Mouse (Mus musculus) heart, embryonic 12.5 days (tissue): ENCODE measurements around the gene Gm20388. TPM values are rescaled to one million over a fixed set of nuclear protein-coding genes. Genes with fewer than 3 reads are reported as not detected.

ENCODE experiments used
- ATAC-seq: fragments of 200-750 bp; cut with Nextera tagmentation; 2 replicates; pipeline ENCODE4 v1.8.0; 2017; ENCODE audit warnings: moderate TSS enrichment, moderate library complexity; ENCODE audit not compliant: insufficient number of reproducible peaks, low FRiP score
- H3K27ac ChIP-seq: fragments of 300-500 bp; sonication (generic); 2 replicates; pipeline ENCODE4 v1.5.1; 2016; ENCODE audit warnings: mild to moderate bottlenecking, moderate library complexity; ENCODE audit not compliant: poor library complexity, severe bottlenecking
- H3K27me3 ChIP-seq: fragments of 300-500 bp; sonication (generic); replicated peaks from 2 replicates; pipeline ENCODE4 v1.6.1; 2016; ENCODE audit warnings: mild to moderate bottlenecking, moderate library complexity
- H3K36me3 ChIP-seq: fragments of 300-500 bp; sonication (generic); 2 replicates; pipeline ENCODE4 v1.6.1; 2016; ENCODE audit warnings: mild to moderate bottlenecking, moderate library complexity
- H3K4me1 ChIP-seq: fragments of 300-500 bp; sonication (generic); replicated peaks from 2 replicates; pipeline ENCODE4 v1.6.1; 2016; ENCODE audit warnings: mild to moderate bottlenecking
- H3K4me2 ChIP-seq: fragments of 300-500 bp; sonication (generic); 2 replicates; pipeline ENCODE4 v1.6.1; 2016; ENCODE audit warnings: mild to moderate bottlenecking, moderate library complexity
- H3K4me3 ChIP-seq: fragments of 300-500 bp; sonication (generic); 2 replicates; pipeline ENCODE4 v1.5.1; 2016; ENCODE audit warnings: mild to moderate bottlenecking
- H3K9ac ChIP-seq: fragments of 300-500 bp; sonication (generic); 2 replicates; pipeline ENCODE4 v1.6.1; 2016; ENCODE audit warnings: mild to moderate bottlenecking, moderate library complexity
- H3K9me3 ChIP-seq: fragments of 300-500 bp; sonication (generic); replicated peaks from 2 replicates; pipeline ENCODE4 v1.6.1; 2016; ENCODE audit warnings: mild to moderate bottlenecking, moderate library complexity
- WGBS: fragments of 180-500 bp; shearing (Covaris S2); methylation state at CpG from one replicate; pipeline ENCODE4 v1.1.7; 2016; 5-methylcytosine and 5-hydroxymethylcytosine counted together
- polyA plus RNA-seq: library from polyadenylated mRNA; unstranded; fragments of >200 nt; fragmentation: Nextera tagmentation; extraction: Ambion mirVana; gene quantifications from 2 replicates; pipeline ENCODE4 v1.2.1, GENCODE M21; 2016

Gene Gm20388
- polyA plus RNA-seq, 1 experiment from 2014 or later = not detected

DNA sequence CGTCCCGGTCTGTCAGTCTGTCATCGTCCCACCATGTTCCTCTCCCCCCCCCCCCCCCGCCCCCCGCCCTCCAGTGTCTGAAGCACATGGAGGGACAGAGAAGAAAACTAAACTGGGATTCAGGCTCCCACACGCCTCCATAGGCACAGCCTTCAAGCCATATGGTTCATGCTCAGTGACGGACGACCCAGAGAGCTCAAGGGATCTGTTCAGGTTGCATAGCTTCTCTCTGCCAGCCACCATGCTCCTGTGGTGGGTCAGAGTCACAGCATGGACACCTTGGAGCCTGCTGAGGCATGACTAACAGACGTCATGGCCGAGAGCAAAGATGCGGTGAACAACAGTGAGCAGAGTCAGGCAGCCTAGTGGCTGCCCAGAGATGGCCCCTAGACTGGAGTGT, 504.8 kb downstream of the Gm20388 start:
- H3K4me2 ChIP-seq = no peak overlapping the region
- H3K9ac ChIP-seq = no peak overlapping the region
- H3K4me3 ChIP-seq = no peak overlapping the region
- ATAC-seq = no peak
- no peaks in the 10 kb centered on the region for H3K36me3 ChIP-seq
- H3K27ac ChIP-seq = no peak overlapping the region
- H3K9me3 ChIP-seq = no peaks in the 10 kb centered on the region
- peaks cover 60% of the 10 kb centered on the region for H3K4me1 ChIP-seq
- WGBS = 83% methylated on average over 7 of the region's 11 CpGs
- H3K27me3 ChIP-seq = peaks cover 15% of the 10 kb centered on the region

DNA sequence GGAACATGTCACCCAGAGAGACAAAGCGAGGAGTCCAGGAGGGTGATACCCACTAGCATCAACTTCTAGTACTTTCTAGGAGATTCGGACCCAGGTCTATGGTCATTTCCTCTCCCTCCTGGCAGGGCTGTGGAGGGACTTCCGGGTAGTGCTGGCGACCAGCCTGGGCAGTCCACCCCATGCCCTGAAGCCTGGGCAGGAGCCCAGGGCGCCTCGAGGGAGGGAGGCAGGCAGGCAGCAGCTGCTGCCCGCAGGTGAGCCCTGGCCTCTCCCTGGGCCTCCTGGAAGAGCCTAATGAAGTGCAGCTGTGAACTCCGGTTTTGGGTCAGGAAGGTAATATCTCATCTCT, 505.5 kb downstream of the Gm20388 start:
- H3K36me3 ChIP-seq = no peaks in the 10 kb centered on the region
- H3K4me2 ChIP-seq = peak overlapping the region; percentile 50
- WGBS = 49% methylated on average over 8 of the region's 8 CpGs
- H3K9me3 ChIP-seq = no peaks in the 10 kb centered on the region
- peak overlapping the region; percentile 87 for H3K27ac ChIP-seq
- H3K9ac ChIP-seq = peak overlapping the region; percentile 56; the same call in 1 of the 2 replicates
- ATAC-seq = no peak
- peaks cover 15% of the 10 kb centered on the region for H3K27me3 ChIP-seq
- H3K4me3 ChIP-seq = no peak overlapping the region
- peaks cover 66% of the 10 kb centered on the region for H3K4me1 ChIP-seq

GRCm38 (mm10) chr8:120416522-120417394, 506.1 kb downstream of the Gm20388 start:
- no peaks in the 10 kb centered on the region for H3K36me3 ChIP-seq
- H3K27ac ChIP-seq = peak overlapping the region; percentile 87
- H3K4me2 ChIP-seq = peak overlapping the region; percentile 50
- peaks cover 66% of the 10 kb centered on the region for H3K4me1 ChIP-seq
- peak overlapping the region; percentile 56 for H3K9ac ChIP-seq
- H3K4me3 ChIP-seq = no peak overlapping the region
- 8% methylated on average over 33 of the region's 33 CpGs for WGBS
- no peaks in the 10 kb centered on the region for H3K9me3 ChIP-seq
- ATAC-seq = peak; percentile 71
- peaks cover 15% of the 10 kb centered on the region for H3K27me3 ChIP-seq

GRCm38 (mm10) chr8:120418188-120418587, 507.5 kb downstream of the Gm20388 start:
- Histone ChIP-seq H3K27me3 (peaks cover 6% of the 10 kb centered on the region; the same call in 1 of the 2 replicates), H3K9me3 (no peaks in the 10 kb centered on the region), H3K4me3 (no peak overlapping the region), H3K4me1 (peaks cover 70% of the 10 kb centered on the region), H3K9ac (no peak overlapping the region; the same call in 1 of the 2 replicates), H3K27ac (no peak overlapping the region), H3K4me2 (no peak overlapping the region), H3K36me3 (no peaks in the 10 kb centered on the region)
- WGBS = 70% methylated on average over 5 of the region's 5 CpGs
- ATAC-seq = no peak

DNA sequence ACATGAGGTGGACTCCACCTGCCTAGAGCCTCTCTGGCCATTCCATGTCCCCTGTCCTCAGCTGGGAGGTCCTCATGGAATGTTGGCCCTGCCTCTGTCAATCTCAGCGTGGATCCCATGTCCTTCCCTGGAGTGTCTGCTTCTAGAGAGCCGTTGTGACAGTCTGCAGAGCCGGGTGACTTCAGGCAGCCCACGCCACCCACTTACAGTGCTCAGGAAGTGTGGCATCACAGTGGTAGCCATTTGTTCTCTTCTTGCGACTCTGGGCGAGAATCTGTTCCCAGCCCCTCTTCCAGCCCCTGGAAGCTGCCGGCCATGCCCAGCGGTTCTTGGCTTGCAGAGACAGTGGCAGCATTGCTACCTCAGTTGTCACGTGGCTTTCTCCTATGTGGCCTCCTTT, 509.0 kb downstream of the Gm20388 start:
- H3K4me2 ChIP-seq = no peak overlapping the region
- ATAC-seq = no peak
- no peaks in the 10 kb centered on the region for H3K36me3 ChIP-seq
- no peak overlapping the region for H3K4me3 ChIP-seq
- WGBS = 69% methylated on average over 9 of the region's 9 CpGs
- H3K27me3 ChIP-seq = no peaks in the 10 kb centered on the region
- H3K9me3 ChIP-seq = no peaks in the 10 kb centered on the region
- no peak overlapping the region for H3K27ac ChIP-seq
- no peak overlapping the region for H3K9ac ChIP-seq
- H3K4me1 ChIP-seq = peaks cover 85% of the 10 kb centered on the region

GRCm38 (mm10) chr8:120420226-120420625, 509.6 kb downstream of the Gm20388 start:
- no peak overlapping the region for H3K4me2 ChIP-seq
- H3K4me3 ChIP-seq = no peak overlapping the region
- WGBS = 39% methylated on average over 5 of the region's 5 CpGs
- H3K27ac ChIP-seq = no peak overlapping the region
- H3K9me3 ChIP-seq = no peaks in the 10 kb centered on the region
- peaks cover 91% of the 10 kb centered on the region for H3K4me1 ChIP-seq
- H3K27me3 ChIP-seq = no peaks in the 10 kb centered on the region
- no peaks in the 10 kb centered on the region for H3K36me3 ChIP-seq
- H3K9ac ChIP-seq = no peak overlapping the region
- ATAC-seq = no peak

GRCm38 (mm10) chr8:120421638-120422037, 511.0 kb downstream of the Gm20388 start:
- no peaks in the 10 kb centered on the region for H3K36me3 ChIP-seq
- no peak for ATAC-seq
- no peaks in the 10 kb centered on the region for H3K27me3 ChIP-seq
- 6% methylated on average over 9 of the region's 9 CpGs for WGBS
- H3K4me1 ChIP-seq = peaks cover 93% of the 10 kb centered on the region
- no peak overlapping the region for H3K4me3 ChIP-seq
- H3K9me3 ChIP-seq = no peaks in the 10 kb centered on the region
- H3K4me2 ChIP-seq = no peak overlapping the region; the same call in 1 of the 2 replicates
- H3K27ac ChIP-seq = peak overlapping the region; percentile 34; the same call in 1 of the 2 replicates
- H3K9ac ChIP-seq = peak overlapping the region; percentile 21; the same call in 1 of the 2 replicates

- 76% methylated on average over 8 of the region's 8 CpGs for WGBS
- no peak overlapping the region for H3K27ac ChIP-seq
- ATAC-seq = no peak
These were observed 511.6 kb downstream of the Gm20388 start for GRCm38 (mm10) chr8:120422236-120422635.

GRCm38 (mm10) chr8:120423576-120423975, 512.9 kb downstream of the Gm20388 start:
- no peak for ATAC-seq
- H3K4me1 ChIP-seq = peaks cover 94% of the 10 kb centered on the region
- 45% methylated on average over 7 of the region's 7 CpGs for WGBS
- H3K9me3 ChIP-seq = no peaks in the 10 kb centered on the region
- H3K27ac ChIP-seq = no peak overlapping the region
- H3K4me2 ChIP-seq = no peak overlapping the region
- no peak overlapping the region for H3K4me3 ChIP-seq
- no peaks in the 10 kb centered on the region for H3K36me3 ChIP-seq
- no peak overlapping the region for H3K9ac ChIP-seq
- H3K27me3 ChIP-seq = no peaks in the 10 kb centered on the region

More at GRCm38 (mm10) chr8:120422236-120422635, 511.6 kb downstream of the Gm20388 start:
- Histone ChIP-seq H3K9ac (no peak overlapping the region), H3K4me1 (peaks cover 93% of the 10 kb centered on the region), H3K9me3 (no peaks in the 10 kb centered on the region), H3K36me3 (no peaks in the 10 kb centered on the region), H3K4me3 (no peak overlapping the region), H3K4me2 (no peak overlapping the region), H3K27me3 (no peaks in the 10 kb centered on the region)

DNA sequence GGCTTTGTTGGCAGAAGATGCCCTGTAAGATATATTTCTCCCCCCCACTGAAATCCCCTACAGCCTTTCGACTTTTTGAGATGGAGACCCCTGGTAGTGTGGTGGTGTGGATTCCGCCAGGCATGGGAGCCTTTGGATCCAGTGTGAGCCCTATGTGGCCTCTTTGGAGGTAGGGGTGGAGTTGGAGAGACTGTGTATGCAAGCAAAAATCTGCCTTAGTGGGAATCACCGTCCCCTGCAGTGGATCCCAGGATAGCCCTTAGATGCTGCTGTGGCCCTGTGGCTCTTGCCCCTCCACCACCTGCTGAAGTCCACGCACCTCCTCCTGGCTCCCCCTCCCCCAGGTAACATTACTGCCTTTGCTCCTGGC, 514.2 kb downstream of the Gm20388 start:
- peaks cover 84% of the 10 kb centered on the region for H3K4me1 ChIP-seq
- no peaks in the 10 kb centered on the region for H3K9me3 ChIP-seq
- peak overlapping the region; percentile 83 for H3K27ac ChIP-seq
- peak overlapping the region; percentile 41 for H3K9ac ChIP-seq
- no peak overlapping the region for H3K4me3 ChIP-seq
- no peaks in the 10 kb centered on the region for H3K27me3 ChIP-seq
- no peak for ATAC-seq
- no peaks in the 10 kb centered on the region for H3K36me3 ChIP-seq
- H3K4me2 ChIP-seq = peak overlapping the region; percentile 28
- WGBS = 55% methylated on average over 4 of the region's 4 CpGs

DNA sequence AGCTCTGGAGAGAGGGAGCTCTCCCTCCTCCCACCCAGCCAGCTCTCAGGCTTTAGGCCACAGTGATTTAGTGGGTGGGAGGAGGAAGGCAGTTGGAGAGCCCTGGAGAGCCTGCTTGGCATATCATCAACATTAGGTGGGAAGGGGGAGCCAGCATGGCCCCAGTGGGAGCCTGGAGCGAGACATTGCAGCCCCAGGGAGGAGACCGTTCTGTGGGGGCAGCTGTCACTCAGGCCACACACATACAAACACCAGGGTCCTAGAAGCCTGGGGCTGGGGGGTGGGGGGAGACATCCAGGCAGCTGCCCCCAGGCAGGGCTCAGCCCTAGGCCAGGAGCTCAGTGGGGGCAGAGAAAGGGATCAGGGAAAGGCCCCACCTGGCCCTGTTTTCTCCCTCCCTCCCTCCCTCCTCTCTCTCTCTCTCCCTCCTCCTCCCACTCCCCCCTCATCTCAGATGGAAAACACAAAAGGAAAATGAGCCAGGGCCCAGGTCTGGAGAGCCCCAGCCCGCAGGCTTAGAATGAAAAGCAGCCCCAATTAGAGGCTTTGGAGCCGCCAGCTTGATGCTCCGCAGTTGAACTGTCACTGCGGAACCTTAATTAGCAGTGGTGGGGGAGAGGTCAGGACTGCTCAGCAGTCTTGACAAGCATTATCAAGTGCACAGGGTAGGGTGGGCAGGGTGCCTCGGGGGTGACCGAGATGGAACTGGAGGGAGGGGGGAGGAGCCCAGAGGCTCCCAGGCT, 514.7 kb downstream of the Gm20388 start:
- 18% methylated on average over 8 of the region's 8 CpGs for WGBS
- Histone ChIP-seq H3K9ac (peak overlapping the region; percentile 41; the same call in 1 of the 2 replicates), H3K27me3 (no peaks in the 10 kb centered on the region), H3K9me3 (no peaks in the 10 kb centered on the region), H3K4me1 (peaks cover 78% of the 10 kb centered on the region), H3K4me3 (no peak overlapping the region), H3K27ac (peak overlapping the region; percentile 83), H3K4me2 (peak overlapping the region; percentile 28), H3K36me3 (no peaks in the 10 kb centered on the region)
- ATAC-seq = peak; percentile 44; the same call in 1 of the 2 replicates
